Mouse (Mus musculus) kidney, postnatal 14 days (tissue): ENCODE data around the gene Zfp459.
A peak's percentile ranks its signal among the peaks of the same experiment; 100 is the strongest.
"Not testable (repeated sequence)": the region's sequence is repeated elsewhere in the genome, so short reads cannot be mapped to it uniquely, and the experiment has no call there.

Source experiments
- DNase-seq: peaks from one replicate; pipeline ENCODE4 v3.0.0; 2022; ENCODE audit warnings: mixed read lengths

Zfp459 gene

GRCm38 (mm10) chr13:67421207-67421857, at the start of gene Zfp459:
Gene Zfp459 (minus strand): TSS chr13:67421418.
- peak; percentile 62 for DNase-seq

GRCm38 (mm10) chr13:67469274-67469673, 48.1 kb upstream of the Zfp459 start:
- DNase-seq = no peak

- not testable (repeated sequence) for DNase-seq
Observed at GRCm38 (mm10) chr13:67463506-67464185, 42.4 kb upstream of the Zfp459 start.

- no peak for DNase-seq
Observed at GRCm38 (mm10) chr13:67452021-67452309, 30.7 kb upstream of the Zfp459 start.

GRCm38 (mm10) chr13:67451172-67452020, 30.2 kb upstream of the Zfp459 start, which contains the start of gene Zfp874a:
Gene Zfp874a (minus strand): TSS chr13:67451624.
- peak; percentile 95 for DNase-seq

- DNase-seq = not testable (repeated sequence)
Observed at GRCm38 (mm10) chr13:67437095-67437494, 15.9 kb upstream of the Zfp459 start.

- no peak for DNase-seq
Observed at GRCm38 (mm10) chr13:67428116-67428515, 6.9 kb upstream of the Zfp459 start.

- not testable (repeated sequence) for DNase-seq
Observed at GRCm38 (mm10) chr13:67425699-67426098, 4.5 kb upstream of the Zfp459 start.

GRCm38 (mm10) chr13:67422532-67422931, 1.3 kb upstream of the Zfp459 start:
- DNase-seq = not testable (repeated sequence)

- no peak for DNase-seq
Observed at GRCm38 (mm10) chr13:67420558-67421206, 536 bp downstream of the Zfp459 start.

GRCm38 (mm10) chr13:67416811-67417210, 4.4 kb downstream of the Zfp459 start:
- DNase-seq = no peak

GRCm38 (mm10) chr13:67415759-67416158, 5.5 kb downstream of the Zfp459 start:
- no peak for DNase-seq

- not testable (repeated sequence) for DNase-seq
Observed at GRCm38 (mm10) chr13:67413634-67414033, 7.6 kb downstream of the Zfp459 start.

- DNase-seq = peak; percentile 84
Observed at GRCm38 (mm10) chr13:67399183-67399903, 21.9 kb downstream of the Zfp459 start, which contains the start of gene Zfp429. Gene Zfp429 (minus strand): TSS chr13:67399819.

- DNase-seq = not testable (repeated sequence)
Observed at GRCm38 (mm10) chr13:67376255-67376654, 45.0 kb downstream of the Zfp459 start.

- peak; percentile 85 for DNase-seq
Observed at GRCm38 (mm10) chr13:67375050-67375911, 45.9 kb downstream of the Zfp459 start, which contains the start of the genes Gm28041 and Zfp456. Gene Gm28041 (minus strand): TSS chr13:67375733. Gene Zfp456 (minus strand): TSS chr13:67375810.

- DNase-seq = peak; percentile 94
Observed at GRCm38 (mm10) chr13:67360131-67360744, 61.0 kb downstream of the Zfp459 start, which contains the start of the genes Gm28044 and Zfp953. Gene Gm28044 (minus strand): TSS chr13:67360536. Gene Zfp953 (minus strand): TSS chr13:67360605.
